Comparison of ENCODE assay signal across 7 mouse cellular contexts in genomic region chr4:106559343-106560212, GRCm38 (mm10). TPM values are rescaled to one million over a fixed set of nuclear protein-coding genes. Genes with fewer than 3 reads are reported as not detected.
DNase-seq lines count a peak whose midpoint lies in the region; ATAC-seq and TF ChIP-seq lines count a peak whose summit lies in the region.

No protein-coding gene starts in this region.

- no peaks in the 10 kb centered on the region for H3K9me3 ChIP-seq in lung, postnatal 0 days (ENCODE audit: low read length)
- no peaks in the 10 kb centered on the region for H3K9me3 ChIP-seq in hindbrain, embryonic 13.5 days
- no peaks in the 10 kb centered on the region for H3K9me3 ChIP-seq in liver, embryonic 15.5 days (replicated peaks)

- H3K27ac ChIP-seq in lung, postnatal 0 days (ENCODE audit: low read length): no peak overlapping the region
- peak overlapping the region; percentile 92; the same call in 1 of the 2 replicates for H3K27ac ChIP-seq in hindbrain, embryonic 13.5 days
- H3K27ac ChIP-seq in liver, embryonic 15.5 days (replicated peaks): peak overlapping the region; percentile 87

- H3K9ac ChIP-seq in lung, postnatal 0 days (replicated peaks; ENCODE audit: low read depth): no peak overlapping the region
- H3K9ac ChIP-seq in hindbrain, embryonic 13.5 days: no peak overlapping the region; the same call in 1 of the 2 replicates
- H3K9ac ChIP-seq in liver, embryonic 15.5 days: peak overlapping the region; percentile 58

- H3K4me3 ChIP-seq in lung, postnatal 0 days (ENCODE audit: low read depth, low read length): no peak overlapping the region
- no peak overlapping the region for H3K4me3 ChIP-seq in lung, adult 2 months (replicated peaks; ENCODE audit: extremely low read depth, low read depth, low read length)
- peak overlapping the region; percentile 89 for H3K4me3 ChIP-seq in hindbrain, embryonic 13.5 days
- peak overlapping the region; percentile 82 for H3K4me3 ChIP-seq in liver, embryonic 15.5 days (replicated peaks)

- peak overlapping the region; percentile 100 for H3K4me2 ChIP-seq in lung, postnatal 0 days (replicated peaks; ENCODE audit: low read depth, low read length)
- peak overlapping the region; percentile 97 for H3K4me2 ChIP-seq in hindbrain, embryonic 13.5 days
- H3K4me2 ChIP-seq in liver, embryonic 15.5 days: peak overlapping the region; percentile 94

- TF ChIP-seq CTCF in lung, postnatal 0 days (IDR thresholded peaks at IDR 0.05): no peak
- TF ChIP-seq CTCF in lung, adult 2 months (IDR thresholded peaks at IDR 0.05; ENCODE audit: insufficient read depth, low read length): no peak

- H3K36me3 ChIP-seq in lung, postnatal 0 days (ENCODE audit: insufficient read depth, low read length): no peaks in the 10 kb centered on the region
- H3K36me3 ChIP-seq in hindbrain, embryonic 13.5 days: peaks cover 8% of the 10 kb centered on the region
- H3K36me3 ChIP-seq in liver, embryonic 15.5 days (replicated peaks): peaks cover 14% of the 10 kb centered on the region

- no peaks in the 10 kb centered on the region for H3K27me3 ChIP-seq in lung, postnatal 0 days (replicated peaks; ENCODE audit: insufficient read depth, low read length)
- no peaks in the 10 kb centered on the region for H3K27me3 ChIP-seq in hindbrain, embryonic 13.5 days
- H3K27me3 ChIP-seq in liver, embryonic 15.5 days: peaks cover 5% of the 10 kb centered on the region; the same call in 1 of the 2 replicates

- no peak for TF ChIP-seq EP300 in lung, postnatal 0 days (IDR thresholded peaks at IDR 0.05)

- no peak for DNase-seq in lung, postnatal 0 days (ENCODE audit: low spot score)
- DNase-seq in lung, adult 2 months: no peak
- DNase-seq in B cell, adult 2 months: no peak
- DNase-seq in thymus, postnatal 25 days: no peak
- DNase-seq in layer of hippocampus, adult 8-10 months (ENCODE audit: low spot score in 2 of 2): no peak

- TF ChIP-seq POLR2A in lung, adult 2 months (IDR thresholded peaks at IDR 0.05; ENCODE audit: borderline replicate concordance, extremely low read depth, low read depth, low read length): no peak

- 27% methylated on average over 11 of the region's 13 CpGs for WGBS in lung, postnatal 0 days
- 32% methylated on average over 13 of the region's 13 CpGs for WGBS in lung, adult 2 months
- WGBS in hindbrain, embryonic 13.5 days: 29% methylated on average over 13 of the region's 13 CpGs
- 29% methylated on average over 13 of the region's 13 CpGs for WGBS in liver, embryonic 15.5 days (ENCODE audit: insufficient replicate concordance)

- peaks cover 9% of the 10 kb centered on the region for H3K4me1 ChIP-seq in lung, postnatal 0 days (ENCODE audit: insufficient read depth, low read depth, low read length)
- H3K4me1 ChIP-seq in lung, adult 2 months (ENCODE audit: control insufficient read depth, insufficient read depth, low read length): no peaks in the 10 kb centered on the region; the same call in 1 of the 2 replicates
- H3K4me1 ChIP-seq in hindbrain, embryonic 13.5 days (replicated peaks): peaks cover 38% of the 10 kb centered on the region
- H3K4me1 ChIP-seq in liver, embryonic 15.5 days (replicated peaks): peaks cover 48% of the 10 kb centered on the region

- ATAC-seq in lung, postnatal 0 days: no peak
- ATAC-seq in hindbrain, embryonic 13.5 days (ENCODE audit: low FRiP score): no peak
- ATAC-seq in liver, embryonic 15.5 days (ENCODE audit: insufficient read depth): no peak

RNA-seq across cellular contexts. Expression of gene Dhcr24, which starts 1.3 kb away (rescaled TPM):
- 5.0 and 5.7 TPM in 2 replicates for polyA plus RNA-seq in lung, postnatal 0 days (2015; fragmentation: Nextera tagmentation; extraction: Ambion mirVana)
- 81.7 and 94.0 TPM in 2 replicates for polyA plus RNA-seq in lung, adult 2 months (2012; rRNA removed)
- 6.3 and 6.5 TPM in 2 replicates for polyA plus RNA-seq in hindbrain, embryonic 13.5 days (2015; fragmentation: Nextera tagmentation; extraction: Ambion mirVana)
- 7.8 and 10.4 TPM in 2 replicates for polyA plus RNA-seq in liver, embryonic 15.5 days (2015; fragmentation: Nextera tagmentation; extraction: Ambion mirVana)
- total RNA-seq in layer of hippocampus, adult 8-10 months (2022): 10 to 100 TPM; 66.0 to 86.5 (median 75.9) TPM

RNA-seq across cellular contexts. Expression of gene Lexm, which starts 57.5 kb away (rescaled TPM):
- polyA plus RNA-seq in lung, postnatal 0 days (2015; fragmentation: Nextera tagmentation; extraction: Ambion mirVana): not detected in 2 replicates
- 0.11 TPM in 1 of 2 replicates, not detected in the other for polyA plus RNA-seq in lung, adult 2 months (2012; rRNA removed)
- 0.10 TPM in 1 of 2 replicates, not detected in the other for polyA plus RNA-seq in hindbrain, embryonic 13.5 days (2015; fragmentation: Nextera tagmentation; extraction: Ambion mirVana)
- polyA plus RNA-seq in liver, embryonic 15.5 days (2015; fragmentation: Nextera tagmentation; extraction: Ambion mirVana): not detected in 2 replicates
- not detected for total RNA-seq in layer of hippocampus, adult 8-10 months (2022)

Comparison
In these comparisons a context has a peak if more than half of its experiments do, and no peak if none do; other contexts are left out.
1. H3K4me3 ChIP-seq: peak in hindbrain, embryonic 13.5 days (single experiment) and liver, embryonic 15.5 days (single experiment); none in lung, postnatal 0 days (single experiment) and lung, adult 2 months (single experiment).
2. Peak in every context shown above with its lines, with median percentiles within 50 percentile points of each other: H3K4me2 ChIP-seq.